Mouse (Mus musculus): Measurements from ENCODE around the gene Krt27. TPM values are rescaled to one million over a fixed set of nuclear protein-coding genes. Genes with fewer than 3 reads are reported as not detected.

Gene Krt27
- polyA plus RNA-seq, 1 experiment from 2014 or later, result not detected

DNA sequence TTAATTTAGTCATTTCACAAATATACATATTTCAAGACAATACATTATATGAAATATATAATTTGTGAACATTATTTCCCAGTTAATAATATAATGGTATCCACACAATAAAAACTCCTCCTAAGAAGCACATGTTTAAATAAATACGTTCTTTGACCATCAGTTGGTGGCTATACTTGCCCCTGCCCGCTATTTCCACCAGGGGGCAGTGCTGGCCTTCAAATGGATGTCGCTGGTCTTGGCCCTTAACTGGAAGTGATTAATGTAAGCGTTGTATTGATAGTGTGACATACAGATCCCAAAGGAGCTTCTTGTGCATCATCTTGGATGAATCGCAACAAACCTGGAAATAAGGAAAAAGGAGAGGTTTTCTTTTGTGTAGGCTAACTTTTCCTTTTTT, 28.7 kb upstream of the Krt27 start:
- no peaks in the 10 kb centered on the region for H3K9me3 ChIP-seq (replicated peaks)
- DNase-seq (ENCODE audit: low spot score), result peak; percentile 81
- H3K4me1 ChIP-seq, result no peaks in the 10 kb centered on the region
- 18% methylated on average over 5 of the region's 5 CpGs for WGBS
- H3K27me3 ChIP-seq (ENCODE audit: low read depth, poor library complexity, severe bottlenecking), result peaks cover 7% of the 10 kb centered on the region; the same call in 1 of the 2 replicates
- no peak overlapping the region for H3K27ac ChIP-seq
- H3K4me3 ChIP-seq, result no peak overlapping the region
- no peaks in the 10 kb centered on the region for H3K36me3 ChIP-seq

DNA sequence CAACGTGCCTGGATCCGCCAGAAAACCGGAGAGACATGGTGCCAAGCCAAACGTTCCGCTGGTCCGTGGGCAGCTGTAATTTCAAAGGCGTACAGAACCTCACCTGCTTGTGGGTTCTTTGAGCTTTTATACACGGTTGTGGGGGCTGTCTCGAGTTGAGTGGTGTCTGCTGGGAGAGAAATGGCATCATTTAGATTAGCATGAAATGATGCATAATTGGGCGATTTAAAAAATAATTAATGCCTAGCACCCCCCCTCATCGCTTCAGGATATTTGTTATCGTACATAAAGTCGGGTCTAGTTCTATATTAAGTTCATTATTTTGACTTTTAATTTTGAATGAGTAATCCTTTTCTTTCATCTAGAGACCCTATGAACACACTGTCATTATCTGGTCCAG, 23.9 kb upstream of the Krt27 start, which contains the start of gene Krt28:
Gene Krt28, minus strand, starts transcription at position 101 of the 400 bp plus-strand sequence.
- 86% methylated on average over 13 of the region's 13 CpGs for WGBS

DNA sequence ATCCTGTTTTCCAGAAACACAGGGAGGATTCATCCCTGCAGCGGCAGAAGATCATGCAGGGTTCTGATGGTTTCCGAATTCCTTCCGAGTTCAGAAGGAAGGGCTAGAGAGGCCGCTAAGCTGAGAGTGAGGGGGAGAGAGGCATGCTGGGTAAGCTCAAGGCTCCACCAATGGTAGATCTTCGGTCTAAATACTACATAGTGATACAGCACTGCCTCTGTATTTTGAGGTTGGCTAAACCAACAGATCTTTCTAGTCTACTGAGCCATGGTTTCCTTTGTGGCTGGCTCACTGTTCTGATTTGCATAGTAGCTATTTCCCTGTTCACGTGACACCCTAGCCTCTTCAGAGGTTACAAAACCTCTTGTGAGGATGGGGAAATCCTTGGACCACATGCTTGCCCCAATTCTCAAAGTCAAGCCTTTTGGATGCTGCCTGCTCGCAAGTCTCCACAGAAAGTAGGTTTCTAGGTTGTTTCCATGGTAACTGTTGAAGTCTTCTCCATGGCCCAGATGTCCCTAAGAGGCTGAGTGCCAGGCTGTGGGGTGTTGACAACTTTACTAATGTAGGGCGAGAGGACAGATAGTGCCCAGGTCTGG, 19.0 kb upstream of the Krt27 start:
- no peaks in the 10 kb centered on the region for H3K36me3 ChIP-seq
- no peaks in the 10 kb centered on the region for H3K27me3 ChIP-seq (ENCODE audit: low read depth, poor library complexity, severe bottlenecking)
- H3K4me3 ChIP-seq, result no peak overlapping the region
- no peaks in the 10 kb centered on the region for H3K9me3 ChIP-seq (replicated peaks)
- WGBS, result 84% methylated on average over 8 of the region's 8 CpGs
- H3K27ac ChIP-seq, result no peak overlapping the region
- DNase-seq (ENCODE audit: low spot score), result no peak
- H3K4me1 ChIP-seq, result no peaks in the 10 kb centered on the region

More for the DNA sequence above, 23.9 kb upstream of the Krt27 start, which contains the start of gene Krt28:
- H3K36me3 ChIP-seq, result no peaks in the 10 kb centered on the region
- H3K27ac ChIP-seq, result no peak within 1 kb of the TSS
- H3K27me3 ChIP-seq (ENCODE audit: low read depth, poor library complexity, severe bottlenecking), result no peaks in the 10 kb centered on the region
- H3K4me3 ChIP-seq, result no peak within 1 kb of the TSS
- no peaks in the 10 kb centered on the region for H3K9me3 ChIP-seq (replicated peaks)
- no peaks in the 10 kb centered on the region for H3K4me1 ChIP-seq
- no peak for DNase-seq (ENCODE audit: low spot score)

DNA sequence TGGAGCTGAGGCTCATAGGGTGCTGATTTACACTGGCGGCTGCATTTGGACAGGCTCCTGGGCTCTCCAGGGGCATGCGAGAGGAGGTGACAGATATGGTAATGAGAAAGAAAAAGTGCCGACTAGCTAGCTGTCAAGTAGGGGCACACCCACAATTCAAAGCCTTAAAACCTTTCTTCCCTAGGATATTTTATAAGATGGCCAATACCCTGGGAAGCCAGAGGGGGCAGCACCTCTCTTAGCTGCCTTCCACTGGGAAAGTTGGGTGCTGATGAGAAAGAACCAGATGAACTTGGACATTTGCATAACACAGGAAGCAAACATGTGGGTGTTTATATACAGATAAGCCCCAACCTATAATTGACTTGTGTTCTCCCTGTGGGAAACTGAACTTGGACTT, 18.3 kb upstream of the Krt27 start:
- Histone ChIP-seq H3K36me3 (no peaks in the 10 kb centered on the region), H3K4me3 (no peak overlapping the region), H3K27ac (no peak overlapping the region), H3K27me3 (ENCODE audit: low read depth, poor library complexity, severe bottlenecking) (no peaks in the 10 kb centered on the region), H3K4me1 (no peaks in the 10 kb centered on the region), H3K9me3 (replicated peaks) (no peaks in the 10 kb centered on the region)
- WGBS, result 8% methylated on average over 3 of the region's 3 CpGs
- DNase-seq (ENCODE audit: low spot score), result no peak

DNA sequence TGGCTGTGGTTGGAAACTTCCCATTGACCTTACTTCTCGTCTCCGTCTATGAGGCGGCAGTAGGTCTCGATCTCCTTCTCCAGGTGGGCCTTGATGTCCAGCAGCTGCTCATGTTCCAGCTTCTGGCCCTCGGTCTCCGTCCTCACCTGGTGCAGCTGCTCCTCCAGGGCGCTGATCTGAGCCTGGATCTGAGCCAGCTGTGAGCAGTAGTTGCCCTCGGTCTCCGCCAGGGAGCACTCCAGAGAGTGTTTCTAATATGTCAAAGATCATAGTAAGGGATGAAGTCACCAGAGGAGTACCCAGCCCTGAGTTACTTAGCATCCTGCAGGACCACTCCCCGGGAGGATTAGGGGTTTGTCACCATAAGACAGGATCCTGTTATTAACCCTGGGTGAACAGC, 15.9 kb upstream of the Krt27 start:
- H3K4me3 ChIP-seq, result no peak overlapping the region
- no peaks in the 10 kb centered on the region for H3K9me3 ChIP-seq (replicated peaks)
- H3K27me3 ChIP-seq (ENCODE audit: low read depth, poor library complexity, severe bottlenecking), result no peaks in the 10 kb centered on the region
- H3K36me3 ChIP-seq, result no peaks in the 10 kb centered on the region
- H3K27ac ChIP-seq, result no peak overlapping the region
- 52% methylated on average over 10 of the region's 10 CpGs for WGBS
- no peak for DNase-seq (ENCODE audit: low spot score)
- no peaks in the 10 kb centered on the region for H3K4me1 ChIP-seq

DNA sequence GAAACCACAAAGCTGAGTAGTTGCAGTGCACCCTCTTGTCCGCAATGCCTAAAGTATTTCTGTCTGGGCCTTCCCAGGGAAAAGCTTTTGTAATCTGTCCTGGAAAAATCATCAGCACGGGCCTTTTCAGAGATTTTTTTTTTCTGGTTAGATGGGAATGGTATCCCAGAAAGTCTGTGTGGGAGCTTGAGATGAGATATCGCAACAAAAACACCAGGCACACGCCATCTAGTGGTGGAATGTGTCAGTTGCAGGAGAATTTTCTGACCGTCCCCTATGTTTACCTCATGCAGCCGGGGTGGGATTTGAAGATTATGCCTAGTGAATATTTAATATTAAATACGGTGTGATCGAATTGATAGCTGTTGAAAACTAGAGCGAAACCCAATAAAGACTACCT, 13.5 kb upstream of the Krt27 start:
- Histone ChIP-seq H3K4me1 (no peaks in the 10 kb centered on the region), H3K27me3 (ENCODE audit: low read depth, poor library complexity, severe bottlenecking) (no peaks in the 10 kb centered on the region), H3K4me3 (no peak overlapping the region), H3K36me3 (no peaks in the 10 kb centered on the region), H3K27ac (no peak overlapping the region), H3K9me3 (replicated peaks) (no peaks in the 10 kb centered on the region)
- 31% methylated on average over 9 of the region's 9 CpGs for WGBS
- peak; percentile 40 for DNase-seq (ENCODE audit: low spot score)

DNA sequence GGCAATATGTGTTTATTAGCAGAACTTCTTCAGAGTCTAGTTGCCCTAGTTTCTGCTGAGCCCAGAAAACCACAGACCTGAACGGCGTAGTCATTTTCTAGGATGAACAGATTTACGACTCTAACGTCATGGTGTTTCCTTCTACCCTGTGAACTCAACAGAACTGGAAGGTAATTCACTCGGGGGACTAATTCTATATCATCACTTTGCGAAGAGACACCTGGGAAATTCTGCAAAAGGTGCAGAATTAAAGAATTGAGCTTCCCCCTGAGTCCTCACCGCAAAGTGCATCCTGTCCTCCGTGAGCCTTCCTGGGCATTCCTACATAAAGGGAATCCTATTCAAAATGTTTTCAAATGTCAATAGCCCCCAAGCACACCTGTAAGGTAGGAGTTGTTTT, 10.5 kb upstream of the Krt27 start:
- Histone ChIP-seq H3K9me3 (replicated peaks) (no peaks in the 10 kb centered on the region), H3K27ac (no peak overlapping the region), H3K36me3 (no peaks in the 10 kb centered on the region), H3K27me3 (ENCODE audit: low read depth, poor library complexity, severe bottlenecking) (no peaks in the 10 kb centered on the region), H3K4me1 (no peaks in the 10 kb centered on the region), H3K4me3 (no peak overlapping the region)
- DNase-seq (ENCODE audit: low spot score), result no peak
- 87% methylated on average over 8 of the region's 8 CpGs for WGBS

DNA sequence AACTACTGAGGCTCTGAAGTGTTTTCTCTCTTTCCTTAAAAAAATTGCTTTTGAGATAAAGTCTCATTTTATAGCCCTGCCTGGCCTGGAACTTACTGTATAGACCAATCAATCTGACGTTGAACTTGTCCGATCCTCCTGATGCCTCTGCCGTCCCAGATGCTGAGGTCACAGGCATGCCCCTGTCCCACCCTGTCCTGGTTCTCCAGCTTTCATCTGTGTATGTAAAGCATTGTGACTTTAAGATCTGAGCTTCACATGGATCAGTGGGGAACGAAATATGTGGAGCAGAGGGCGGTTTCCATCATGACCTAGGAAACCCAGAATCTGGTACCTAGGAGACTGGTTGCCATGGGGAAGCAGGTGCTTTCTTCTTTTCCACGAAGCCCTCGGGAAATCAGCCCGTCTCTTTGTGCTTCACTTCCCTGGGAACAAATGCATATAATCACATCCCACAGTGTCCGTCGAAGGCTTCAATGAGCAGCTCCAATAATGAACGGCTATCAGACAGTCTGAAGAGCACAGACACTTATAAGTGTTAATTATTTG, 11.5 kb downstream of the Krt27 start:
- H3K9me3 ChIP-seq (replicated peaks), result no peaks in the 10 kb centered on the region
- no peak for DNase-seq (ENCODE audit: low spot score)
- WGBS, result 84% methylated on average over 11 of the region's 11 CpGs
- no peak overlapping the region for H3K27ac ChIP-seq
- no peak overlapping the region for H3K4me3 ChIP-seq
- H3K4me1 ChIP-seq, result no peaks in the 10 kb centered on the region
- H3K27me3 ChIP-seq (ENCODE audit: low read depth, poor library complexity, severe bottlenecking), result no peaks in the 10 kb centered on the region
- H3K36me3 ChIP-seq, result no peaks in the 10 kb centered on the region

DNA sequence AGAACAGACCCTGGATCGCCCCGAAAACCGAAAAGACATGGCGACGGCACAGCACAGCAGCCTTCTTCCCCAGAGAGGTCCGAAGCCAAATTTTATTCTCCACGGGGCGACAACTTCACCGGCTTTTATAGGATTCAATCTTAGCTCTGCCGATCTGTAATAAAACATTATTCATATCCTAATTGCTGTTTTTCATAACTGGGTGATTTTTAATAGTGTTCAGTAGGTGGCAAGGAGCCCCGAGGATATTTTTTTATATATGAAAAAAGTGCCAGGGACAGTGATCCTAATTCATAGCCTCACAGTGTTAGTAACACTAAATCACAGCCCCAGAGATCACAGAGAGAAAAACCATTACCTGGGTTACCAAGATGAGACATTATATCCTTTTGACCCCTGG, 13.0 kb downstream of the Krt27 start, which contains the start of gene Krt26:
Gene Krt26, minus strand, starts transcription at position 101 of the 400 bp plus-strand sequence.
- no peaks in the 10 kb centered on the region for H3K4me1 ChIP-seq
- no peaks in the 10 kb centered on the region for H3K36me3 ChIP-seq
- DNase-seq (ENCODE audit: low spot score), result no peak
- H3K9me3 ChIP-seq (replicated peaks), result no peaks in the 10 kb centered on the region
- H3K4me3 ChIP-seq, result no peak within 1 kb of the TSS
- WGBS, result 93% methylated on average over 11 of the region's 11 CpGs
- H3K27me3 ChIP-seq (ENCODE audit: low read depth, poor library complexity, severe bottlenecking), result no peaks in the 10 kb centered on the region
- no peak within 1 kb of the TSS for H3K27ac ChIP-seq

DNA sequence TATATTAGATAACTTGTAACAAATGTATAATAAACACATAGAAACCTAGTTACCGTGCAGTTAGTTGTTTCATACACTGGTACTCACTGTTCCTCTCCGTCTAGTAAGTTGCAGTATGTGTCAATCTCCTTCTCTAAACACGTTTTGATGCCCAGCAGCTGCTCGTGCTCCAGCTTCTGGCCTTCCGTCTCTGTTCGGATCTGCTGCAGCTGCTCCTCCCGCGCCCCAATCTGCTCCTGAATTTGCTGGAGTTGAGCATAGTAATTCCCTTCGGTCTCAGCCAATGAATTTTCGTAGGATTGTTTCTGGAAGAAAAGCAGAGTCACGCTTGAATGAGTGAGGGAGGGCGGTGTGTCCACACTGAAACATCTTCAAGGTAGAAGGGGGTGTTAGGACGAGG, 17.5 kb downstream of the Krt27 start:
- no peaks in the 10 kb centered on the region for H3K36me3 ChIP-seq
- no peaks in the 10 kb centered on the region for H3K27me3 ChIP-seq (ENCODE audit: low read depth, poor library complexity, severe bottlenecking)
- 88% methylated on average over 13 of the region's 13 CpGs for WGBS
- H3K4me3 ChIP-seq, result no peak overlapping the region
- no peaks in the 10 kb centered on the region for H3K9me3 ChIP-seq (replicated peaks)
- DNase-seq (ENCODE audit: low spot score), result no peak
- no peak overlapping the region for H3K27ac ChIP-seq
- H3K4me1 ChIP-seq, result no peaks in the 10 kb centered on the region

DNA sequence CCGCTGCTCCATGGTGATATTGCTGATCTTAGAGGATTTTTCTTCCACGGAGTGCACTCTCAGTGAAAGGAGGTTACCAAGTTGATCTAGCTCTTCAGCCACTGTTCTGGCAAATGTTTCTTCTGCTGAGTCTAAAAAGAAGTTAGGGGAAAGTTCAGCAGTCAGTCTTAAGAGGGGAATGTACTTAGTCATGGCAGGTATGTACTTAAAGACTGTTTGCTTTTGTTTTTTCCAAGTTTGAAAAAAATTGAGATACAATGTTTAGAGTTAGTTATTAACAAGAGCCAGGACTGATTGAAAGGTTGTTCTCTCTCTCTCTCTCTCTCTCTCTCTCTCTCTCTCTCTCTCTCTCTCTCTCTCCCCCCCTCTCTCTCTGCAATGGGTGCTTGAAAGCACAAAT, 21.2 kb downstream of the Krt27 start:
- 78% methylated on average over 2 of the region's 2 CpGs for WGBS
- H3K4me3 ChIP-seq, result no peak overlapping the region
- no peaks in the 10 kb centered on the region for H3K27me3 ChIP-seq (ENCODE audit: low read depth, poor library complexity, severe bottlenecking)

DNA sequence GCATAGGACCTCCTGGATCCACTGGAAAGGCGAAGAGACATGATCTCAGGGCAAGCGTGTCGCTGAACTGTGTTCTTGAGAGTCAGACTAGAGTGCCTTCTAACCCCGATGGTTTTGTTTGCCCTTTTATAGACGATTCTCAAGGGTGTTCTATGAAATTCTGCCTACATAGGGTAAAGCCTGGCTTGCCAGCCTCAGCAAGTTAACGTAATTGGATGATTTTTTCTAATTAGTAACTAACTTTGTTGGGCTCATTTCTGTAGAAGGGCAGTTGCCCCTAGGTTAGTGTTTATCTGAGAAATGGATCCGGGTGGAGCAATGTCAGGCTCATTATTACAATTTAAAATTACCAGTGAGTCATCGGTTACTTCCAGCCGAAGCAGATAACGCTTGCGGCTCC, 28.1 kb downstream of the Krt27 start, which contains the start of gene Krt25:
Gene Krt25, minus strand, starts transcription at position 101 of the 400 bp plus-strand sequence.
- 94% methylated on average over 11 of the region's 11 CpGs for WGBS
- H3K27me3 ChIP-seq (ENCODE audit: low read depth, poor library complexity, severe bottlenecking), result no peaks in the 10 kb centered on the region
- 0 out of 2 replicates have a peak, but pooled peaks cover 6% of the 10 kb centered on the region for H3K4me1 ChIP-seq
- no peaks in the 10 kb centered on the region for H3K9me3 ChIP-seq (replicated peaks)
- no peak for DNase-seq (ENCODE audit: low spot score)
- H3K36me3 ChIP-seq, result no peaks in the 10 kb centered on the region
- H3K27ac ChIP-seq, result no peak within 1 kb of the TSS
- no peak within 1 kb of the TSS for H3K4me3 ChIP-seq

More for the DNA sequence above, 21.2 kb downstream of the Krt27 start:
- H3K4me1 ChIP-seq, result 0 out of 2 replicates have a peak, but pooled peaks cover 6% of the 10 kb centered on the region
- DNase-seq (ENCODE audit: low spot score), result no peak
- no peaks in the 10 kb centered on the region for H3K36me3 ChIP-seq
- H3K27ac ChIP-seq, result no peak overlapping the region
- H3K9me3 ChIP-seq (replicated peaks), result no peaks in the 10 kb centered on the region

DNA sequence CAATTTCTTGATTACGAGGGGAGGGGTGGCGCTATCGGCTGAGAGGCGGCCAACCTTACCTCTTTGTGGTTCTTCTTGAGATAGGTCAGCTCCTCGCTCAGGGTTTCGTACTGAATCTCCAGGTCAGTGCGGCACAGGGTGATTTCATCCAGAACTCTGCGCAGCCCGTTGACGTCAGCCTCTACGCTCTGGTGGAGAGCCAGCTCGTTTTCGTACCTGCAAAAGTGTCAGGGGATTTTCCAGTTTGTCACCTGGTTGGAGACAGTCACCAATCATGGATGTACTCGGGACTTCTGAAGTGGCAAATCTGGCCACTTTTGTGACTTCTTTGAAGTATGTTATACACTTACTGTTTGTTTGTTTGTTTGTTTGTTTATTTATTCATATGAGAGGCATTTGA, 29.8 kb downstream of the Krt27 start:
- Histone ChIP-seq H3K27me3 (ENCODE audit: low read depth, poor library complexity, severe bottlenecking) (no peaks in the 10 kb centered on the region), H3K4me3 (no peak overlapping the region), H3K4me1 (no peaks in the 10 kb centered on the region), H3K27ac (no peak overlapping the region), H3K36me3 (no peaks in the 10 kb centered on the region), H3K9me3 (replicated peaks) (no peaks in the 10 kb centered on the region)
- WGBS, result 90% methylated on average over 14 of the region's 14 CpGs
- DNase-seq (ENCODE audit: low spot score), result no peak

Measured in limb, embryonic 10.5 days (tissue).